31 mouse cellular contexts compared by ENCODE assay signal in genomic region chr6:115626121-115626520, GRCm38 (mm10). TPM values are rescaled to one million over a fixed set of nuclear protein-coding genes. Genes with fewer than 3 reads are reported as not detected.
DNase-seq lines count a peak whose midpoint lies in the region; ATAC-seq and TF ChIP-seq lines count a peak whose summit lies in the region.
"Had no signal": no experiment of that assay in that cellular context is flagged by ENCODE, and none has a peak within 500 bp of the region (broad histone marks: within the 10 kb centered on the region; RNA-seq: fewer than 3 reads in every experiment).

No protein-coding gene starts in this region.

- peak overlapping the region; percentile 55 for H3K4me3 ChIP-seq in bone marrow macrophage, adult 2 months (ENCODE audit: insufficient read depth, low read length)
- H3K4me3 ChIP-seq in midbrain, embryonic 14.5 days (replicated peaks; ENCODE audit: low read depth, low read length): no peak overlapping the region
- H3K4me3 ChIP-seq: embryonic facial prominence, embryonic 13.5 days; embryonic facial prominence, embryonic 15.5 days; erythroblast, embryonic 14.5 days; forebrain, embryonic 10.5 days; forebrain, embryonic 12.5 days had no signal

- H3K27me3 ChIP-seq in midbrain, embryonic 14.5 days (ENCODE audit: control insufficient read depth, insufficient read depth, low read length): no peaks in the 10 kb centered on the region
- H3K27me3 ChIP-seq: CH12.LX; embryonic facial prominence, embryonic 13.5 days; embryonic facial prominence, embryonic 15.5 days; forebrain, embryonic 12.5 days; Patski had no signal

- H3K4me1 ChIP-seq in bone marrow macrophage, adult 2 months (ENCODE audit: control insufficient read depth, insufficient read depth, low read length): no peaks in the 10 kb centered on the region
- no peaks in the 10 kb centered on the region for H3K4me1 ChIP-seq in midbrain, embryonic 14.5 days (ENCODE audit: control insufficient read depth, insufficient read depth, low read length)
- H3K4me1 ChIP-seq: embryonic facial prominence, embryonic 13.5 days; embryonic facial prominence, embryonic 15.5 days; forebrain, embryonic 10.5 days; forebrain, embryonic 12.5 days had no signal

- 97% methylated on average over 5 of the region's 5 CpGs for WGBS in midbrain, embryonic 14.5 days

- TF ChIP-seq POLR2A in bone marrow macrophage, adult 2 months (IDR thresholded peaks at IDR 0.05; ENCODE audit: borderline replicate concordance, low read depth, low read length): no peak

- peaks cover 91% of the 10 kb centered on the region for H3K36me3 ChIP-seq in midbrain, embryonic 14.5 days (ENCODE audit: control insufficient read depth, insufficient read depth, low read length)

- no peak for TF ChIP-seq CTCF in bone marrow macrophage, adult 2 months (IDR thresholded peaks at IDR 0.05; ENCODE audit: low read depth, low read length)

- H3K4me2 ChIP-seq in midbrain, embryonic 14.5 days (ENCODE audit: low read length): no peak overlapping the region
- H3K4me2 ChIP-seq: embryonic facial prominence, embryonic 13.5 days; embryonic facial prominence, embryonic 15.5 days; forebrain, embryonic 12.5 days had no signal

- peak overlapping the region; percentile 60 for H3K27ac ChIP-seq in bone marrow macrophage, adult 2 months (ENCODE audit: insufficient read depth, low read depth, low read length)
- no peak overlapping the region for H3K27ac ChIP-seq in midbrain, embryonic 14.5 days (replicated peaks; ENCODE audit: low read depth, low read length)
- H3K27ac ChIP-seq: embryonic facial prominence, embryonic 13.5 days; embryonic facial prominence, embryonic 15.5 days; forebrain, embryonic 10.5 days; forebrain, embryonic 12.5 days had no signal

- intact Hi-C loops in gastrocnemius, postnatal 36 days (cut with DNase I): no loop called here
- intact Hi-C loops in gastrocnemius, postnatal 14 days (cut with DNase I; ENCODE audit: low total_unique reads): no loop called here

- ATAC-seq in midbrain, embryonic 14.5 days (ENCODE audit: low FRiP score, low TSS enrichment): no peak
- ATAC-seq: activated CD4-positive, CD25-positive, alpha-beta regulatory T cell, adult 4 months; CD4-positive, CD25-positive, alpha-beta regulatory T cell, adult 4 months; forebrain, embryonic 14.5 days; Patski had no signal

- no peaks in the 10 kb centered on the region for H3K9me3 ChIP-seq in midbrain, embryonic 14.5 days (ENCODE audit: control insufficient read depth, low read length)
- H3K9me3 ChIP-seq: embryonic facial prominence, embryonic 13.5 days; embryonic facial prominence, embryonic 15.5 days; forebrain, embryonic 10.5 days; forebrain, embryonic 12.5 days; G1E had no signal

- H3K9ac ChIP-seq in midbrain, embryonic 14.5 days (replicated peaks; ENCODE audit: low read length): no peak overlapping the region
- H3K9ac ChIP-seq: embryonic facial prominence, embryonic 13.5 days; embryonic facial prominence, embryonic 15.5 days; forebrain, embryonic 12.5 days had no signal

- peak; percentile 63 for DNase-seq in gastrocnemius, adult 18-20 months (ENCODE audit: low spot score)
- no peak for DNase-seq in gastrocnemius, postnatal 36 days
- peak; percentile 35 for DNase-seq in gastrocnemius, postnatal 14 days
- DNase-seq in gastrocnemius, postnatal 10 days: no peak
- DNase-seq in skeletal muscle tissue, adult 2 months (ENCODE audit: low read depth, low spot score): peak; percentile 62
- DNase-seq in midbrain, embryonic 14.5 days: no peak
- DNase-seq: adrenal gland, adult 8-10 months; adrenal gland, postnatal 14 days; adrenal gland, postnatal 36 days; B cell, adult 2 months; cerebellum, adult 11 months; cerebellum, adult 18-20 months; cerebellum, adult 8-10 months; cerebellum, adult 9-11 months; cerebellum, postnatal 14 days; cerebellum, postnatal 36 days; embryo, embryonic 11 days had no signal

RNA-seq across cellular contexts. Expression of gene Mkrn2, which starts 24.4 kb away (rescaled TPM):
- total RNA-seq in gastrocnemius, adult 18-20 months (2021): 10 to 100 TPM; 52.8 to 52.9 TPM
- total RNA-seq in gastrocnemius, postnatal 36 days (2021): 10 to 100 TPM; 42.8 to 50.6 TPM
- 10 to 100 TPM; 35.0 to 40.4 TPM for total RNA-seq in gastrocnemius, postnatal 14 days (2021)
- total RNA-seq in gastrocnemius, postnatal 10 days (2021): 10 to 100 TPM; 36.5 to 37.0 TPM
- polyA plus RNA-seq in bone marrow macrophage, adult 2 months (2012; ENCODE audit: insufficient read depth, insufficient read length, missing spikeins): 13.4 and 15.6 TPM in 2 replicates
- 27.8 and 34.9 TPM in 2 replicates for polyA plus RNA-seq in midbrain, embryonic 14.5 days (2014; fragmentation: Nextera tagmentation; extraction: Ambion mirVana)

RNA-seq across cellular contexts. Expression of gene Mkrn2os, which starts 33.7 kb away (rescaled TPM):
- under 1 TPM in 1 of 2 experiments, not detected in 1; 0.11 TPM for total RNA-seq in gastrocnemius, adult 18-20 months (2021)
- total RNA-seq in gastrocnemius, postnatal 36 days (2021): under 1 TPM in 1 of 2 experiments, not detected in 1; 0.20 TPM
- under 1 TPM; 0.14 to 0.22 TPM for total RNA-seq in gastrocnemius, postnatal 14 days (2021)
- total RNA-seq in gastrocnemius, postnatal 10 days (2021): under 1 TPM; 0.16 to 0.26 TPM
- not detected in 2 replicates for polyA plus RNA-seq in bone marrow macrophage, adult 2 months (2012; ENCODE audit: insufficient read depth, insufficient read length, missing spikeins)
- 0.20 and 0.34 TPM in 2 replicates for polyA plus RNA-seq in midbrain, embryonic 14.5 days (2014; fragmentation: Nextera tagmentation; extraction: Ambion mirVana)
- total RNA-seq: adrenal gland, adult 18-20 months; adrenal gland, adult 8-10 months; adrenal gland, postnatal 36 days; CH12.LX; common myeloid progenitor, adult 5-6 weeks; G1E had no signal
- polyA plus RNA-seq: erythroblast, embryonic 14.5 days; G1E had no signal

RNA-seq across cellular contexts. Expression of gene Raf1, which starts 50.3 kb away (rescaled TPM):
- total RNA-seq in gastrocnemius, adult 18-20 months (2021): 100 to 1,000 TPM; 110 to 123 TPM
- total RNA-seq in gastrocnemius, postnatal 36 days (2021): 100 to 1,000 TPM; 113 to 117 TPM
- total RNA-seq in gastrocnemius, postnatal 14 days (2021): 10 to 100 TPM; 88.8 to 92.8 TPM
- total RNA-seq in gastrocnemius, postnatal 10 days (2021): 100 to 1,000 TPM; 102 to 108 TPM
- 89.1 and 89.4 TPM in 2 replicates for polyA plus RNA-seq in bone marrow macrophage, adult 2 months (2012; ENCODE audit: insufficient read depth, insufficient read length, missing spikeins)
- 148 and 179 TPM in 2 replicates for polyA plus RNA-seq in midbrain, embryonic 14.5 days (2014; fragmentation: Nextera tagmentation; extraction: Ambion mirVana)

Comparison
In these comparisons a context has a peak if more than half of its experiments do, and no peak if none do; other contexts are left out.
1. DNase-seq: peak in gastrocnemius, adult 18-20 months (single experiment), gastrocnemius, postnatal 14 days (single experiment) and skeletal muscle tissue, adult 2 months (single experiment); none in gastrocnemius, postnatal 36 days (0 of 2), gastrocnemius, postnatal 10 days (single experiment) and midbrain, embryonic 14.5 days (single experiment).